Mouse (Mus musculus) liver, postnatal 0 days (tissue): ENCODE data around the gene Prom1. TPM values are rescaled to one million over a fixed set of nuclear protein-coding genes. Genes with fewer than 3 reads are reported as not detected.
"Not testable (repeated sequence)": the region's sequence is repeated elsewhere in the genome, so short reads cannot be mapped to it uniquely, and the experiment has no call there.

Source experiments
- ATAC-seq: fragments of 200-750 bp; cut with Nextera tagmentation; 2 replicates; pipeline ENCODE4 v1.8.0; 2017; ENCODE audit warnings: mild to moderate bottlenecking, moderate library complexity
- DNase-seq: peaks from one replicate; pipeline ENCODE4 v3.0.0-alpha.2; 2016
- H3K27ac ChIP-seq: fragments of 300-500 bp; sonication (generic); 2 replicates; pipeline ENCODE4 v1.5.1; 2014; ENCODE audit warnings: antibody characterized with exemption, moderate library complexity, mild to moderate bottlenecking, low read depth
- H3K27me3 ChIP-seq: fragments of 300-500 bp; sonication (generic); 2 replicates; pipeline ENCODE4 v1.6.1; 2014; ENCODE audit warnings: low read length, control low read depth, mixed read lengths; ENCODE audit not compliant: insufficient read depth
- H3K36me3 ChIP-seq: fragments of 300-500 bp; sonication (generic); replicated peaks from 2 replicates; pipeline ENCODE4 v1.6.1; 2014; ENCODE audit warnings: mild to moderate bottlenecking, control low read depth, low read length, moderate library complexity, mixed read lengths; ENCODE audit not compliant: insufficient read depth
- H3K4me1 ChIP-seq: fragments of 300-500 bp; sonication (generic); 2 replicates; pipeline ENCODE4 v1.6.1; 2014; ENCODE audit warnings: antibody characterized with exemption, mild to moderate bottlenecking, control low read depth; ENCODE audit not compliant: insufficient read depth
- H3K4me2 ChIP-seq: fragments of 300-500 bp; sonication (generic); 2 replicates; pipeline ENCODE4 v1.6.1; 2014; ENCODE audit warnings: low read depth, mild to moderate bottlenecking, low read length, moderate library complexity, mixed read lengths
- H3K4me3 ChIP-seq: fragments of 300-500 bp; sonication (generic); 2 replicates; pipeline ENCODE4 v1.5.1; 2014; ENCODE audit warnings: low read depth, low read length
- H3K9ac ChIP-seq: fragments of 300-500 bp; sonication (generic); replicated peaks from 2 replicates; pipeline ENCODE4 v1.6.1; 2014; ENCODE audit warnings: mild to moderate bottlenecking, moderate library complexity
- H3K9me3 ChIP-seq: fragments of 300-500 bp; sonication (generic); 2 replicates; pipeline ENCODE4 v1.6.1; 2016; ENCODE audit warnings: mild to moderate bottlenecking, control low read depth, low read length, mixed read lengths
- CTCF ChIP-seq: sonication (generic); IDR thresholded peaks from 2 replicates; pipeline ENCODE4 v1.5.1; 2016; ENCODE audit warnings: antibody characterized with exemption, low read depth
- EP300 ChIP-seq: IDR thresholded peaks from 2 replicates; pipeline ENCODE4 v1.6.1; 2016; ENCODE audit warnings: antibody characterized with exemption, low read depth, mild to moderate bottlenecking
- WGBS: fragments of 180-500 bp; shearing (Covaris S2); extraction: QIAGEN DNeasy Blood & Tissue Kit; methylation state at CpG from one replicate; pipeline ENCODE4 v1.1.7; 2014; ENCODE audit not compliant: insufficient replicate concordance; 5-methylcytosine and 5-hydroxymethylcytosine counted together
- polyA plus RNA-seq: library from polyadenylated mRNA; unstranded; fragments of >200 nt; fragmentation: Nextera tagmentation; extraction: Ambion mirVana; gene quantifications from 2 replicates; pipeline ENCODE4 v1.2.1, GENCODE M21; 2015

Gene Prom1
- polyA plus RNA-seq = 9.4 and 9.7 TPM in 2 replicates

DNA sequence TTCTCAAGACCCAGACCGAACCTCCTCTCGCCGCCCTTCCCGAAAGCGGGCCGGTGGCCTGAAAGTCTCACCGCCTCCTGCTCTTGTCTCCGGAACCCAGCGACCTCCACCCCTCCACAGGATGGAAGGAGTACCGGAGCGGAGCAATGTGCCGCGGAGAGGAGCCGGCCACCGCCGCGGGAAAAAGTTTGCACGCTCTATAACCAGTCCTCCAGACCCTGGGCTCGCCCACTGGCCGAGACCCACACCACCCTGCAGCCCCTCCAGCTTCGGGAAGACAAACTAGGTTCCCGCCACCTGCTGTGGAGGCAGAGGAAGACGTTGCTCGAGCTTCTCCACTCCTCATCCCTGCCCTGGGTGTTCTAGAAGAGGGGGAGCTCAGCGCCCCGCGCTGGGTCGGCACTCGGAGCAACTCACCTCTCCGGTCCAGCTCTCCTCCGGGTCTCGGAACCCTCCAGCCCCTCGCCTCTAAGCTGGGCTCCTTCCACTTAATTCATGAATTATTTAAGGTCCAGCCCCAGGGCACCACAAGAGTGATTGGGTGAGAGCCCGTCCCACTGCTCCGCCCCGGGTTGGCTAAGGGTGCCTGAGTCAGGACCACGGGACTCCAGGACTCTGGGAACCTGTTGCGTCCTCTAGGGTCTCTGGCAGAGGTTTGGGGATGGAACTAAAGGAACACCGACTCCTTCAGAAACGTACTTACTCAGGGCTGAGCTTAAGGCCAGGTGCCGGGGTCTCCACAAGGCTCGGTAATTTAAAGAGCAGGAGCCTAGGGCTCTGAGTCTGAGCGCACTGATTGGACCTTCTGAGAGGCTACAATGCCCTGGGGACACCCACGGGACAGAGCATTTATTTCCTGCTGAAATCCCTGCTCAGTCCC, at the start of gene Prom1:
TSS of gene Prom1 (minus strand) at position 802 of the 880 bp plus-strand sequence.
- H3K4me2 ChIP-seq = peak within 1 kb of the TSS; percentile 76
- H3K27me3 ChIP-seq = 0 out of 2 replicates have a peak, but pooled peaks cover 8% of the 10 kb centered on the region
- no peak within 1 kb of the TSS for H3K27ac ChIP-seq
- peaks cover 14% of the 10 kb centered on the region for H3K4me1 ChIP-seq
- DNase-seq (peak; percentile 44), ATAC-seq (peak; percentile 67; the same call in 1 of the 2 replicates)
- peak within 1 kb of the TSS; percentile 59 for H3K9ac ChIP-seq
- TF ChIP-seq EP300 (no peak), CTCF (no peak)
- peak within 1 kb of the TSS; percentile 55 for H3K4me3 ChIP-seq
- 4% methylated on average over 44 of the region's 44 CpGs for WGBS
- H3K9me3 ChIP-seq = no peaks in the 10 kb centered on the region
- H3K36me3 ChIP-seq = no peaks in the 10 kb centered on the region

- 78% methylated on average over 3 of the region's 3 CpGs for whole genome bisulfite sequencing
These were observed 45.9 kb upstream of the Prom1 start for GRCm38 (mm10) chr5:44147732-44148131.

GRCm38 (mm10) chr5:44146437-44147332, 44.9 kb upstream of the Prom1 start:
- WGBS = 60% methylated on average over 6 of the region's 6 CpGs
- H3K9me3 ChIP-seq = peaks cover 6% of the 10 kb centered on the region
- H3K27ac ChIP-seq = no peak overlapping the region; the same call in 1 of the 2 replicates
- no peaks in the 10 kb centered on the region for H3K27me3 ChIP-seq
- H3K36me3 ChIP-seq = no peaks in the 10 kb centered on the region
- no peak overlapping the region for H3K9ac ChIP-seq
- H3K4me2 ChIP-seq = no peak overlapping the region
- H3K4me3 ChIP-seq = no peak overlapping the region
- no peak for ATAC-seq
- TF ChIP-seq EP300 (no peak), CTCF (no peak)
- no peak for DNase-seq
- no peaks in the 10 kb centered on the region for H3K4me1 ChIP-seq

More at GRCm38 (mm10) chr5:44147732-44148131, 45.9 kb upstream of the Prom1 start:
- DNase-seq (no peak), ATAC-seq (no peak)
- Histone ChIP-seq H3K36me3 (no peaks in the 10 kb centered on the region), H3K9me3 (peaks cover 6% of the 10 kb centered on the region), H3K4me3 (no peak overlapping the region), H3K4me1 (no peaks in the 10 kb centered on the region), H3K27ac (no peak overlapping the region), H3K9ac (no peak overlapping the region), H3K27me3 (no peaks in the 10 kb centered on the region), H3K4me2 (no peak overlapping the region)
- TF ChIP-seq CTCF = no peak
- TF ChIP-seq EP300 = no peak

DNA sequence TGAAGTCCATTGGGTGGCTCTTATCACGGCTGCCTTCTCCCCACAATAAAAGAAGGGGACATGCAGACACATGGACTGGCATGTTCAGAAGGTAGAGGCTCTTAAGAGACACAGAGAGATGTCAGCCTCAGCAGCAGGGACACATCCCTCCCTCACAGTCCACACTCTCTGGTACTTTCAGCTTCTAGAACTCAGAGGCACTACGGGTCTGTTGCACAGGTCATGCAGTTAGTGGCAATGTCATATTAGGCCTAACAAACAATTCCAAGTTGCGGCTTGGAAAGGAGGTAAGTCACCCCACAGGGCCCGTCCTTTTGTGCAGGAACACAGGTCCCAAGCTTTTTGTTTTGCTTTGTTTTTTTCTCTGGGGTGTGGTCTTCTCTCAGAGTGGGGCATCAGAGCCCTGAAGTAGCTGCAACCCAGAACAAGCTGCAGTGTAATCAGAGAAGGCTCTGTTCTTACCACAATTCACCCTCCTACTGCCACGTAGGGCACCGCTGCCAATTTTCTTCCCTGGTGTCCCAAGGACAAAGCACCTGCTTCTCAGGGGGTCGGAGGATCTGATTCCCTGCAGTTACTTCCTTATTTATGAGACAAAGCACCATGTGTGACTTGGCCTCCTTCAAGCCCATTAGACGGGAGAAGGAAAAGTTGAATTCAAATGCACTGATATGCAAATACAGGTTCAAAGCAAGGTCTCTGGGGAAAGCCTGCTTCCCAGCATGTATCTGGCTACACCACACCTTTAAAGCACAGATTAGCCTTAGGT, 41.8 kb upstream of the Prom1 start:
- WGBS = 65% methylated on average over 8 of the region's 8 CpGs
- Histone ChIP-seq H3K4me1 (no peaks in the 10 kb centered on the region), H3K27ac (no peak overlapping the region), H3K36me3 (no peaks in the 10 kb centered on the region), H3K27me3 (no peaks in the 10 kb centered on the region), H3K9ac (no peak overlapping the region), H3K9me3 (no peaks in the 10 kb centered on the region), H3K4me3 (no peak overlapping the region), H3K4me2 (no peak overlapping the region)
- TF ChIP-seq EP300 (no peak), CTCF (no peak)
- ATAC-seq = no peak
- DNase-seq = no peak

DNA sequence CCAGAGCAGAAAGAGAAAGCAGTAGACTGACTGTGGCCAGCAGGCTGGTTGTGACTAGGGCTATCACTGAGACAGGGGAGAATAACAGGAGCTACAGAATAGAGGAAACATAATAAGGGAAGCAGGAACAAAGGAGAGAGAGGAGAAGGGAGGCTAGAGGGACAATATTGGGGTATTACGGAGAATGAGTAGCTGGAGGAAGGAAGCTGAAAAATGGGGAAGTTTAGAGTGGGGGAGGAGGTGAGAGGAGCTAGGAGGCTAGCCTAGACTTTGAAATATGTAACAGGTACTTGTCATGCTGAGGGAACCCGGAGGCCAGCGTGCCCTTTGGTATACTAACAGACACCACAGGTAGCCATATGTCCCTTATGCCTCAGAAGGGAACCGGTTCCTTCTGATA, 25.7 kb upstream of the Prom1 start:
- H3K4me1 ChIP-seq = peaks cover 4% of the 10 kb centered on the region; the same call in 1 of the 2 replicates
- 43% methylated on average over 4 of the region's 4 CpGs for WGBS
- TF ChIP-seq EP300 (no peak), CTCF (no peak)

DNA sequence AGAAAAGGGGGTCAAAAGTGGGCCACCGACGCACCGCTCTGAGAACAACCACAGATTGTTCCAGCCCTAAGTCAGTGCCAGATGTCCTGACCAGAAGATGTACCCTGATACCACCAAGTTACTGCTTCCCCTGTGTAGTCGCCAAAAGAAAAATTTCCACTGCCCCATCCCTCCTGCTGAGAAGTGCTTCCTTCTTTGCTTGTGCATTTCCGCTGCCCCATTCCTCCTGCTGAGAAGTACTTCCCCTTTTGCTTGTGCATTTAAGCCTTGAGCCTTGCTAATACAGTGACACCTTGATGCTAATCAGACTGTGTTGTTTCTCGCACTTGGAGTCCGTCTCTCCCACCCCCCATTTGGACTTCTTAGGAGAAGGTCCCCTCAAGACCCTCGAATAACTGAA, 24.7 kb upstream of the Prom1 start:
- not testable (repeated sequence) for DNase-seq, H3K27me3 ChIP-seq, H3K9ac ChIP-seq, H3K4me2 ChIP-seq, ATAC-seq, H3K4me3 ChIP-seq, H3K27ac ChIP-seq, H3K4me1 ChIP-seq, H3K9me3 ChIP-seq, H3K36me3 ChIP-seq
- WGBS = 87% methylated on average over 8 of the region's 8 CpGs

More for the DNA sequence above, 25.7 kb upstream of the Prom1 start:
- H3K9ac ChIP-seq = no peak overlapping the region
- H3K4me2 ChIP-seq = no peak overlapping the region
- DNase-seq = no peak
- H3K9me3 ChIP-seq = no peaks in the 10 kb centered on the region
- no peak overlapping the region for H3K4me3 ChIP-seq
- H3K27me3 ChIP-seq = no peaks in the 10 kb centered on the region
- no peak for ATAC-seq
- H3K36me3 ChIP-seq = no peaks in the 10 kb centered on the region
- H3K27ac ChIP-seq = no peak overlapping the region
